Mouse (Mus musculus) bone marrow macrophage, adult 2 months (primary cell): ENCODE data around the gene Tmed2. TPM values are rescaled to one million over a fixed set of nuclear protein-coding genes. Genes with fewer than 3 reads are reported as not detected.

Experiments
- H3K27ac ChIP-seq: 2 replicates; pipeline ENCODE4 v1.5.1; 2012; ENCODE audit warnings: low read depth, low read length; ENCODE audit not compliant: insufficient read depth
- H3K4me1 ChIP-seq: 2 replicates; pipeline ENCODE4 v1.6.1; 2012; ENCODE audit warnings: low read length; ENCODE audit not compliant: control insufficient read depth, insufficient read depth
- H3K4me3 ChIP-seq: 2 replicates; pipeline ENCODE4 v1.5.1; 2012; ENCODE audit warnings: mild to moderate bottlenecking, low read length, moderate library complexity; ENCODE audit not compliant: insufficient read depth
- CTCF ChIP-seq: IDR thresholded peaks from 2 replicates; pipeline ENCODE4 v1.5.1; 2012; ENCODE audit warnings: low read depth, mild to moderate bottlenecking, low read length, moderate library complexity
- POLR2A ChIP-seq: IDR thresholded peaks from 2 replicates; pipeline ENCODE4 v1.6.1; 2012; ENCODE audit warnings: mild to moderate bottlenecking, low read depth, low read length, borderline replicate concordance
- polyA plus RNA-seq: library from polyadenylated mRNA; stranded (reverse); fragments of >200 nt; gene quantifications from 2 replicates; pipeline ENCODE4 v1.2.4, GENCODE M21; 2012; ENCODE audit not compliant: missing spikeins, insufficient read depth, insufficient read length

Tmed2 gene
- polyA plus RNA-seq, 1 experiment = 339 TPM

GRCm38 (mm10) chr5:124501541-124501940 lies 39.0 kb upstream of the Tmed2 start:
- Histone ChIP-seq H3K4me1 (peaks cover 30% of the 10 kb centered on the region), H3K27ac (no peak overlapping the region), H3K4me3 (no peak overlapping the region)
- no peak for TF ChIP-seq POLR2A
- no peak for TF ChIP-seq CTCF

DNA sequence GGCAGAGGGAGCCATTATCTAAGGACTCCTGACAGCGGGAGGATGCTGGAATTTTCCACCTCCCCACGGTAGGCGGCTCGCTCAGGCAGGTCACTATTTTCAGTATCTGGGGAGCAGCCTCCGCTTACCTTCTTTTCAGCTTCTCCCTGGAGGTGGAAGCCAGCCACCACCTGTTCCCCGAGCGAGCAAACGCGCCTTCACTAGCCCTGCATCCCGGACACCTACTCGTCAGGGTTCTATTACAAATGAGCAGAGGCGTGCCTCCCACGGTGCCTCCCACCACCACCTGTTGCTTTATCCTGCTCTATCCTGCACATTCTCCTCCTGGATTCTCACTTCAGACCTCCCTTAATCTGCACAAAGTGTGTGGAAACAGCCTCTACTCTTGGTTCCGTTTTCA lies 36.8 kb upstream of the Tmed2 start:
- no peak overlapping the region for H3K4me3 ChIP-seq

DNA sequence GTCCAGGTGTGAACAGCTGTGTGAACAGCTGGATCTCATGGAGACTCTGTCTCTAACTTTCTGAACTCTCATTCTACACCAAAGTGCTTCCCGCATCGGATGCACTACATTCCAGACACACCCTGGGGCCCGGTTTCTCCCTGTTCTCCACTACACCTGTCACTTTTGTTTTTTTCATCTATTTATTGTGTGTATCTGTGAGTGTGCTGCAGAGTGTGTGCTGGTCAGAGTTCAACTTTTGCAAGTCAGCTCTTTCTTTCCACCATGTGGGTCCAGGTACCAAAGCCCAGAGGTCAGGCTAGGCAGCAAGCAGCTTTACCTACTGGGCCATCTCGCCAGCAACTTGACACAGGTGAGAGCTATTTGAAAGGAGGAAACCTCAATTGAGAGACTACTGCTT lies 35.3 kb upstream of the Tmed2 start:
- Histone ChIP-seq H3K27ac (no peak overlapping the region), H3K4me3 (no peak overlapping the region), H3K4me1 (peaks cover 12% of the 10 kb centered on the region)
- TF ChIP-seq CTCF (no peak), POLR2A (no peak)

More for the DNA sequence above, 36.8 kb upstream of the Tmed2 start:
- TF ChIP-seq POLR2A = no peak
- TF ChIP-seq CTCF = no peak
- no peak overlapping the region for H3K27ac ChIP-seq
- H3K4me1 ChIP-seq = peaks cover 15% of the 10 kb centered on the region

DNA sequence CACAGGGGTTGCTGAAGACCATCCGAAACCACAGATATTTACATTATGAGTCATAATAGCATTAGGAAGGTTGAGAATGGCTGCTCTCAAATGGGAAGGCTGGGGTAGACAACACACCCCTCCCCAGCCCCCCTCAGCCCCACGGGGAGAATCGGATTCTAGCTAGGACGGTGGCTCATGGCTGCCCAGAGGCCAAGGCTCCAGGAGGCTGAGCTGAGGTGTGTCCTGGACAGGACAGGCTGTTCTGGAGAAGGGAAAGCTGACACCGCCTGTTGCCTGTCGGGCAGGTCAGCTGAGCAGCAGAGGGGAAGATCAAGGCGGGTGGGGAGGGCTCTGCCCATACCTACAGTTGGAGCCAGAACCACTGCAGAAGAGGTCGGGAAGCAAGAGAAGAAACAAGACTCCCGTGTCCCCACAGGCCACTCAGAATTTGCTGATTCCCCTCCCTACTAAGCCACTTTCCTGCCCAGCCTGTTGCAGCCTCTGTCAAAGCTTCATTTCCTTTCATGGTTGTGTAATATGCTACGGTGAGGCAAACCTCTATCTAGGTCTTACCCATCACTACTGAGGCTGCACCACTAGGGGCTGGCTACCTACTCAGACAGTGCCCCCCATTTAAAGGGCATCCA lies 33.6 kb upstream of the Tmed2 start:
- TF ChIP-seq POLR2A (no peak), CTCF (no peak)
- peaks cover 12% of the 10 kb centered on the region for H3K4me1 ChIP-seq
- no peak overlapping the region for H3K27ac ChIP-seq
- H3K4me3 ChIP-seq = no peak overlapping the region

GRCm38 (mm10) chr5:124509200-124509599 lies 31.3 kb upstream of the Tmed2 start:
- H3K27ac ChIP-seq = no peak overlapping the region
- H3K4me3 ChIP-seq = no peak overlapping the region
- no peak for TF ChIP-seq POLR2A
- no peak for TF ChIP-seq CTCF
- peaks cover 12% of the 10 kb centered on the region for H3K4me1 ChIP-seq

- TF ChIP-seq CTCF (no peak), POLR2A (no peak)
- H3K4me1 ChIP-seq = peaks cover 12% of the 10 kb centered on the region
- H3K4me3 ChIP-seq = no peak overlapping the region
- no peak overlapping the region for H3K27ac ChIP-seq
Measured at GRCm38 (mm10) chr5:124509742-124510237, 30.7 kb upstream of the Tmed2 start.

DNA sequence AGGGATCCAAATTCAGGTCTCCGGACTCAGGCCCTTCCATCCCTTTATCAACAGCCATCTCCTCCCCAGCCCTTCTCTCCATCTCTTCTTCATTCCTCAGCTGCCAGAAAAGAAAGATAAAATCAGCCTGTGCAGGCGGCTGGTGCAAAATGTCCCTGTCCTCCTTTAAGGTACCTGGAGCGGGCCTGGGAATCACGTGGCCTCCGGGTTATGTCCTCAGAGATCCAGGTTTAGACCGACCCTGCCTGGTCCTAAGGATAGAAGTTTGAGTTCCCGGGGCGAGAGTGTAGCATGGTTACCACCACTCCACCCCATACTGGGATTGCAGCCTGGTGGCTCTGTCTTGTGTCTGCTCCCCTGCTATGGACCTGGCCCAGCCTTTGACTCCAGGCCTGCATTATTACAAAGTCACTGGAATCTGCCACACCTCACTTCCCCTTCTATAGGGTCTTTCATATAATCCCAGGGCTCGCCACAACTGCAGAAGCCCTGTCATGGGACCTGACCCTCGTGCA lies 29.9 kb upstream of the Tmed2 start:
- H3K4me3 ChIP-seq = no peak overlapping the region
- peaks cover 13% of the 10 kb centered on the region for H3K4me1 ChIP-seq
- no peak overlapping the region for H3K27ac ChIP-seq
- TF ChIP-seq CTCF = no peak
- TF ChIP-seq POLR2A = no peak

GRCm38 (mm10) chr5:124515789-124516188 lies 24.7 kb upstream of the Tmed2 start:
- TF ChIP-seq POLR2A (no peak), CTCF (no peak)
- Histone ChIP-seq H3K27ac (no peak overlapping the region), H3K4me3 (no peak overlapping the region)

GRCm38 (mm10) chr5:124518648-124519047 lies 21.8 kb upstream of the Tmed2 start:
- Histone ChIP-seq H3K4me1 (peaks cover 8% of the 10 kb centered on the region), H3K4me3 (no peak overlapping the region), H3K27ac (no peak overlapping the region)
- TF ChIP-seq CTCF = no peak
- TF ChIP-seq POLR2A = no peak

More at GRCm38 (mm10) chr5:124515789-124516188, 24.7 kb upstream of the Tmed2 start:
- H3K4me1 ChIP-seq = peaks cover 6% of the 10 kb centered on the region; the same call in 1 of the 2 replicates

GRCm38 (mm10) chr5:124521588-124521987 lies 18.9 kb upstream of the Tmed2 start:
- no peak overlapping the region for H3K4me3 ChIP-seq
- H3K27ac ChIP-seq = no peak overlapping the region
- TF ChIP-seq CTCF = no peak
- no peak for TF ChIP-seq POLR2A
- H3K4me1 ChIP-seq = peaks cover 6% of the 10 kb centered on the region
